Mouse (Mus musculus) CH12.LX (cell line): ENCODE data around the gene Foxk1. TPM values are rescaled to one million over a fixed set of nuclear protein-coding genes. Genes with fewer than 3 reads are reported as not detected.

Source experiments
- DNase-seq: peaks from one replicate; pipeline ENCODE4 v3.0.0-alpha.2; 2013; ENCODE audit errors: extremely low read depth
- H3K27ac ChIP-seq: 2 replicates; pipeline ENCODE4 v1.5.1; 2012; ENCODE audit warnings: low read depth, mild to moderate bottlenecking, control low read depth, moderate library complexity; ENCODE audit not compliant: insufficient read depth
- H3K27me3 ChIP-seq: replicated peaks from 2 replicates; pipeline ENCODE3; 2012; ENCODE audit warnings: inconsistent platforms
- H3K36me3 ChIP-seq, 2 experiments: replicated peaks in 1 of 2; 2 replicates each; pipeline versions ENCODE3 to v1.6.1; 2012; ENCODE audit warnings: inconsistent platforms in 1 of 2, low read length in 1 of 2, mild to moderate bottlenecking in 1 of 2, mixed read lengths in 1 of 2, moderate library complexity in 1 of 2; ENCODE audit not compliant: control insufficient read depth in 1 of 2, insufficient read depth in 1 of 2
- H3K4me1 ChIP-seq, 2 experiments: 2 replicates each; pipeline ENCODE4 v1.6.1; 2012; ENCODE audit warnings: inconsistent platforms in 1 of 2, moderate library complexity in 1 of 2; ENCODE audit not compliant: insufficient read depth in 2 of 2, control insufficient read depth in 1 of 2
- H3K4me2 ChIP-seq: 2 replicates; pipeline ENCODE4 v1.6.1; 2012; ENCODE audit warnings: low read depth, mild to moderate bottlenecking, control low read depth; ENCODE audit not compliant: poor library complexity, insufficient read depth, severe bottlenecking
- H3K4me3 ChIP-seq, 3 experiments: fragments of 150-350 bp in 1 of 3; sonication (generic) in 1 of 3; replicated peaks in 1 of 3; 2 replicates each; pipeline versions ENCODE3 to v1.5.1; 2011 to 2012; ENCODE audit warnings: low read depth in 2 of 3, low read length in 2 of 3, mild to moderate bottlenecking in 2 of 3, moderate library complexity in 2 of 3, control low read depth in 1 of 3, improper control_type of control experiment in 1 of 3, inconsistent platforms in 1 of 3, mixed read lengths in 1 of 3; ENCODE audit not compliant: poor library complexity in 1 of 3
- H3K79me2 ChIP-seq: replicated peaks from 2 replicates; pipeline ENCODE4 v1.6.1; 2012; ENCODE audit warnings: mild to moderate bottlenecking, moderate library complexity; ENCODE audit not compliant: control insufficient read depth, poor library complexity, insufficient read depth, severe bottlenecking; ENCODE audit errors: extremely low read depth
- H3K9ac ChIP-seq: 2 replicates; pipeline ENCODE4 v1.6.1; 2012; ENCODE audit warnings: low read depth, mild to moderate bottlenecking, control low read depth, moderate library complexity; ENCODE audit not compliant: insufficient read depth
- H3K9me3 ChIP-seq: replicated peaks from 2 replicates; pipeline ENCODE3; 2012; ENCODE audit warnings: low read length, inconsistent platforms, mixed read lengths
- BHLHE40 ChIP-seq: IDR thresholded peaks from 2 replicates; pipeline ENCODE4 v1.6.1; 2011; ENCODE audit warnings: mild to moderate bottlenecking, low read depth, low read length, improper control_type of control experiment
- CHD1 ChIP-seq: IDR thresholded peaks from 2 replicates; pipeline ENCODE4 v1.6.1; 2012; ENCODE audit warnings: low read depth, low read length, improper control_type of control experiment, inconsistent platforms
- CHD2 ChIP-seq: IDR thresholded peaks from 2 replicates; pipeline ENCODE4 v1.6.1; 2011; ENCODE audit warnings: low read length, improper control_type of control experiment
- E2F4 ChIP-seq: IDR thresholded peaks from 2 replicates; pipeline ENCODE4 v1.6.1; 2011; ENCODE audit warnings: low read depth, low read length, improper control_type of control experiment; ENCODE audit not compliant: insufficient replicate concordance
- ELF1 ChIP-seq: IDR thresholded peaks from 2 replicates; pipeline ENCODE4 v1.6.1; 2014; ENCODE audit warnings: low read depth, mild to moderate bottlenecking, inconsistent platforms, low read length, improper control_type of control experiment
- EP300 ChIP-seq: IDR thresholded peaks from 2 replicates; pipeline ENCODE4 v1.6.1; 2011; ENCODE audit warnings: low read length, improper control_type of control experiment
- ETS1 ChIP-seq: conservative IDR thresholded peaks from 2 replicates; pipeline ENCODE4 v1.6.1; 2012; ENCODE audit warnings: low read depth, mild to moderate bottlenecking, inconsistent platforms, low read length, improper control_type of control experiment, moderate library complexity
- GABPA ChIP-seq: IDR thresholded peaks from 2 replicates; pipeline ENCODE4 v1.6.1; 2012; ENCODE audit warnings: low read depth, low read length, improper control_type of control experiment, inconsistent platforms; ENCODE audit not compliant: insufficient replicate concordance
- HCFC1 ChIP-seq: IDR thresholded peaks from 2 replicates; pipeline ENCODE4 v1.6.1; 2012; ENCODE audit warnings: low read depth, mild to moderate bottlenecking, inconsistent platforms, low read length, improper control_type of control experiment
- IRF4 ChIP-seq: IDR thresholded peaks from 2 replicates; pipeline ENCODE4 v1.6.1; 2014; ENCODE audit warnings: low read depth, mild to moderate bottlenecking, inconsistent platforms, low read length, improper control_type of control experiment
- JUN ChIP-seq: IDR thresholded peaks from 2 replicates; pipeline ENCODE4 v1.6.1; 2011; ENCODE audit warnings: low read depth, mild to moderate bottlenecking, low read length, improper control_type of control experiment, moderate library complexity; ENCODE audit not compliant: insufficient read depth
- KAT2A ChIP-seq: IDR thresholded peaks from 2 replicates; pipeline ENCODE4 v1.6.1; 2012; ENCODE audit warnings: low read length, improper control_type of control experiment, inconsistent platforms; ENCODE audit not compliant: insufficient replicate concordance
- MAX ChIP-seq: IDR thresholded peaks from 2 replicates; pipeline ENCODE4 v1.6.1; 2011; ENCODE audit warnings: low read length, improper control_type of control experiment
- MAZ ChIP-seq: IDR thresholded peaks from 2 replicates; pipeline ENCODE4 v1.6.1; 2012; ENCODE audit warnings: low read depth, mild to moderate bottlenecking, inconsistent platforms, low read length, improper control_type of control experiment, moderate library complexity
- MEF2A ChIP-seq: IDR thresholded peaks from 2 replicates; pipeline ENCODE4 v1.6.1; 2014; ENCODE audit warnings: low read depth, mild to moderate bottlenecking, inconsistent platforms, low read length, improper control_type of control experiment, borderline replicate concordance
- MYC ChIP-seq: IDR thresholded peaks from 2 replicates; pipeline ENCODE4 v1.6.1; 2011; ENCODE audit warnings: low read depth, mild to moderate bottlenecking, improper control_type of control experiment, low read length
- NELFE ChIP-seq: IDR thresholded peaks from 2 replicates; pipeline ENCODE4 v1.6.1; 2011; ENCODE audit warnings: low read depth, low read length, improper control_type of control experiment
- NRF1 ChIP-seq: IDR thresholded peaks from 2 replicates; pipeline ENCODE4 v1.6.1; 2014; ENCODE audit warnings: low read depth, mild to moderate bottlenecking, inconsistent platforms, low read length, improper control_type of control experiment, moderate library complexity
- PAX5 ChIP-seq: IDR thresholded peaks from 2 replicates; pipeline ENCODE4 v1.6.1; 2012; ENCODE audit warnings: low read length, inconsistent platforms, mixed read lengths
- POLR2A ChIP-seq: IDR thresholded peaks from 2 replicates; pipeline ENCODE4 v1.6.1; 2011; ENCODE audit warnings: low read depth, mild to moderate bottlenecking, improper control_type of control experiment, low read length
- POLR2AphosphoS2 ChIP-seq: IDR thresholded peaks from 2 replicates; pipeline ENCODE4 v1.6.1; 2011; ENCODE audit warnings: low read depth, low read length, improper control_type of control experiment
- RAD21 ChIP-seq: IDR thresholded peaks from 2 replicates; pipeline ENCODE4 v1.6.1; 2011; ENCODE audit warnings: low read depth, mild to moderate bottlenecking, low read length, improper control_type of control experiment, moderate library complexity
- RCOR1 ChIP-seq: conservative IDR thresholded peaks from 2 replicates; pipeline ENCODE4 v1.6.1; 2012; ENCODE audit warnings: low read depth, mild to moderate bottlenecking, inconsistent platforms, low read length, improper control_type of control experiment
- SIN3A ChIP-seq: IDR thresholded peaks from 2 replicates; pipeline ENCODE4 v1.6.1; 2012; ENCODE audit warnings: low read length, improper control_type of control experiment, inconsistent platforms
- SMC3 ChIP-seq: IDR thresholded peaks from 2 replicates; pipeline ENCODE4 v1.6.1; 2011; ENCODE audit warnings: low read depth, low read length, improper control_type of control experiment
- UBTF ChIP-seq: IDR thresholded peaks from 2 replicates; pipeline ENCODE4 v1.6.1; 2012; ENCODE audit warnings: low read depth, mild to moderate bottlenecking, inconsistent platforms, low read length, improper control_type of control experiment, moderate library complexity
- USF1 ChIP-seq: IDR thresholded peaks from 2 replicates; pipeline ENCODE4 v1.6.1; 2014; ENCODE audit warnings: low read depth, mild to moderate bottlenecking, inconsistent platforms, low read length, improper control_type of control experiment
- USF2 ChIP-seq: conservative IDR thresholded peaks from 2 replicates; pipeline ENCODE4 v1.6.1; 2011; ENCODE audit warnings: low read depth, low read length, improper control_type of control experiment
- ZC3H11A ChIP-seq: IDR thresholded peaks from 2 replicates; pipeline ENCODE4 v1.6.1; 2012; ENCODE audit warnings: low read depth, mild to moderate bottlenecking, inconsistent platforms, low read length, improper control_type of control experiment
- ZKSCAN1 ChIP-seq: IDR thresholded peaks from 2 replicates; pipeline ENCODE4 v1.6.1; 2012; ENCODE audit warnings: low read depth, inconsistent platforms, low read length, improper control_type of control experiment, borderline replicate concordance
- ZMIZ1 ChIP-seq: IDR thresholded peaks from 2 replicates; pipeline ENCODE4 v1.6.1; 2012; ENCODE audit warnings: low read depth, mild to moderate bottlenecking, inconsistent platforms, low read length, improper control_type of control experiment
- ZNF384 ChIP-seq: IDR thresholded peaks from 2 replicates; pipeline ENCODE4 v1.6.1; 2012; ENCODE audit warnings: low read depth, low read length, improper control_type of control experiment, inconsistent platforms
- dilution Hi-C: fragments of 300-500 bp; cut with MboI; formaldehyde crosslinking; loops from 2 replicates; pipeline ENCODE4 v1.14.3; 2020; ENCODE audit warnings: low sequenced_read_pairs; ENCODE audit not compliant: extremely low pct_unique_long_range_greater_than_20kb, extremely low pct_ligation_motif_present
- in situ Hi-C: fragments of 300-500 bp; cut with MboI; formaldehyde crosslinking; loops from 3 replicates; pipeline ENCODE4 v1.14.3; 2019; ENCODE audit warnings: low sequenced_read_pairs, low pct_ligation_motif_present, low pct_unique_long_range_greater_than_20kb, mixed read lengths
- polyA plus RNA-seq: library from polyadenylated mRNA; unstranded; fragments of >175 nt; gene quantifications from 2 replicates; pipeline ENCODE4 v1.2.1, GENCODE M21; 2012; ENCODE audit warnings: low read depth; ENCODE audit not compliant: insufficient read length
- total RNA-seq, 2 experiments: library from RNA; depleted of rRNA; stranded (reverse); fragments of 300-350 nt in 1 of 2; fragments of >200 nt in 1 of 2; gene quantifications; 2 replicates each; pipeline ENCODE4 v1.2.3; 2012 to 2014

The Foxk1 gene
- total and polyA plus RNA-seq, 3 experiments, result 5.3 to 23.4 (median 11.3) TPM

- H3K27ac ChIP-seq, result no peak overlapping the region
- H3K4me2 ChIP-seq, result no peak overlapping the region
- no peak overlapping the region for H3K9ac ChIP-seq
- DNase-seq, result peak; percentile 52
- H3K27me3 ChIP-seq, result no peaks in the 10 kb centered on the region
- H3K79me2 ChIP-seq, result no peaks in the 10 kb centered on the region
- in situ Hi-C loops, result no loop called here
- H3K4me1 ChIP-seq, result peaks cover 2 to 69% of the 10 kb centered on the region in 2 experiments; a peak in 2 of 4 replicates
- peaks cover 12% of the 10 kb centered on the region for H3K9me3 ChIP-seq
- no peak overlapping the region for H3K4me3 ChIP-seq
- TF ChIP-seq RCOR1, result no peak
- TF ChIP-seq MAX, result 0 out of 2 replicates have a peak, but pooled peaks have one; percentile 11
- no peak for TF ChIP-seq JUN
- no peaks in the 10 kb centered on the region for H3K36me3 ChIP-seq
- dilution Hi-C loops, result no loop called here
Measured at GRCm38 (mm10) chr5:142375641-142376040, 25.7 kb upstream of the Foxk1 start.

DNA sequence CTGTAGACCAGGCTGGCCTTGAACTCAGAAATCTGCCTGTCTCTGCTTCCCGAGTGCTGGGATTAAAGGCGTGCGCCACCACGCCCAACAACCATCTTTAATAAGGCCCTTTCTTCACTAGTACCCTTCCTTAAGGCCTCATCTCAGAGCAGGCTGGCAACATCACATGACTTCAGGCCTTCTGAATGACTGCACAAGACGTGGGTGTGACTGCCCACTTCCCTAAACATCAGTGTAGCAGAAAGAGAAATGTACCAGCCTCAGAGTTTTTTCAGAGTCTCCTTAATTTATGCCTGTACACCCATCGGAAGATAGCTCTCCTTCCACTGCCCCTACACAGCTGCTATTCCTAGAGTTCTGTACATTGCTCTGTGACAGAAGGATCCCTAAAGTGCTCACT is 25.2 kb upstream of the Foxk1 start:
- peak; percentile 84 for DNase-seq
- H3K36me3 ChIP-seq, result no peaks in the 10 kb centered on the region
- peaks cover 12% of the 10 kb centered on the region for H3K9me3 ChIP-seq
- peaks cover 2 to 67% of the 10 kb centered on the region in 2 experiments; a peak in 2 of 4 replicates for H3K4me1 ChIP-seq
- H3K4me3 ChIP-seq, result no peak overlapping the region
- H3K4me2 ChIP-seq, result no peak overlapping the region
- no peaks in the 10 kb centered on the region for H3K27me3 ChIP-seq
- in situ Hi-C loops (no loop called here), dilution Hi-C loops (no loop called here)
- no peak overlapping the region for H3K9ac ChIP-seq
- peak overlapping the region; percentile 15; the same call in 1 of the 2 replicates for H3K27ac ChIP-seq
- no peaks in the 10 kb centered on the region for H3K79me2 ChIP-seq
- TF ChIP-seq MYC, result peak; percentile 43; the same call in 1 of the 2 replicates
- no peak for TF ChIP-seq MAZ
- no peak for TF ChIP-seq NRF1
- 0 out of 2 replicates have a peak, but pooled peaks have one; percentile 18 for TF ChIP-seq CHD2
- TF ChIP-seq GABPA, result no peak
- TF ChIP-seq E2F4, result no peak
- TF ChIP-seq MEF2A, result 0 out of 2 replicates have a peak, but pooled peaks have one; percentile 23
- no peak for TF ChIP-seq RCOR1
- no peak for TF ChIP-seq KAT2A
- peak; percentile 37; the same call in 1 of the 2 replicates for TF ChIP-seq USF2
- no peak for TF ChIP-seq ZKSCAN1
- peak; percentile 56 for TF ChIP-seq ETS1
- peak; percentile 70; the same call in 1 of the 2 replicates for TF ChIP-seq ELF1
- TF ChIP-seq PAX5, result no peak
- no peak for TF ChIP-seq POLR2A
- no peak for TF ChIP-seq NELFE
- TF ChIP-seq HCFC1, result no peak; the same call in 1 of the 2 replicates
- 0 out of 2 replicates have a peak, but pooled peaks have one; percentile 16 for TF ChIP-seq UBTF
- no peak for TF ChIP-seq SMC3
- no peak for TF ChIP-seq ZNF384
- TF ChIP-seq MAX, result no peak
- TF ChIP-seq BHLHE40, result peak; percentile 94
- peak; percentile 13; the same call in 1 of the 2 replicates for TF ChIP-seq JUN
- TF ChIP-seq ZMIZ1, result no peak
- no peak for TF ChIP-seq CHD1
- TF ChIP-seq RAD21, result no peak
- no peak; the same call in 1 of the 2 replicates for TF ChIP-seq SIN3A
- TF ChIP-seq EP300, result peak; percentile 69
- peak; percentile 64; the same call in 1 of the 2 replicates for TF ChIP-seq USF1
- TF ChIP-seq POLR2AphosphoS2, result no peak
- TF ChIP-seq IRF4, result peak; percentile 65
- TF ChIP-seq ZC3H11A, result no peak
